Mouse (Mus musculus): Measurements from ENCODE around the gene Astl. TPM values are rescaled to one million over a fixed set of nuclear protein-coding genes. Genes with fewer than 3 reads are reported as not detected.

Astl gene
- polyA plus RNA-seq, 2 experiments: not detected

- Histone ChIP-seq H3K9ac (replicated peaks) (no peak overlapping the region), H3K4me3 (ENCODE audit: insufficient read depth in 1 of 2, low read depth in 2 of 2, low read length in 2 of 2) (no peak overlapping the region), H3K36me3 (replicated peaks; ENCODE audit: control insufficient read depth, insufficient read depth, low read depth) (no peaks in the 10 kb centered on the region), H3K27me3 (ENCODE audit: control insufficient read depth, insufficient read depth, low read length) (no peaks in the 10 kb centered on the region), H3K27ac (no peak overlapping the region), H3K9me3 (ENCODE audit: control insufficient read depth, low read length) (no peaks in the 10 kb centered on the region), H3K4me1 (replicated peaks; ENCODE audit: control insufficient read depth in 2 of 2, insufficient read depth in 2 of 2, low read length in 1 of 2) (no peaks in the 10 kb centered on the region), H3K4me2 (ENCODE audit: low read depth) (no peak overlapping the region)
- 75% methylated on average over 2 of the region's 2 CpGs for WGBS (ENCODE audit: insufficient replicate concordance)
- DNase-seq (ENCODE audit: low read depth in 3 of 3, low spot score in 3 of 3) (no peak), ATAC-seq (ENCODE audit: insufficient read depth) (no peak)
- no peak for TF ChIP-seq EP300 (IDR thresholded peaks at IDR 0.05; ENCODE audit: low read depth)
- TF ChIP-seq CTCF (IDR thresholded peaks at IDR 0.05; ENCODE audit: low read depth): peak; percentile 61
Observed at GRCm38 (mm10) chr2:127308660-127309059, 29.8 kb upstream of the Astl start.

GRCm38 (mm10) chr2:127310246-127310645 is 28.2 kb upstream of the Astl start:
- Histone ChIP-seq H3K4me3 (ENCODE audit: insufficient read depth in 1 of 2, low read depth in 2 of 2, low read length in 2 of 2) (no peak overlapping the region), H3K36me3 (replicated peaks; ENCODE audit: control insufficient read depth, insufficient read depth, low read depth) (no peaks in the 10 kb centered on the region), H3K27me3 (ENCODE audit: control insufficient read depth, insufficient read depth, low read length) (no peaks in the 10 kb centered on the region), H3K9ac (replicated peaks) (no peak overlapping the region), H3K4me1 (replicated peaks; ENCODE audit: control insufficient read depth in 2 of 2, insufficient read depth in 2 of 2, low read length in 1 of 2) (no peaks in the 10 kb centered on the region), H3K27ac (no peak overlapping the region), H3K9me3 (ENCODE audit: control insufficient read depth, low read length) (no peaks in the 10 kb centered on the region), H3K4me2 (ENCODE audit: low read depth) (no peak overlapping the region)
- ATAC-seq (ENCODE audit: insufficient read depth) (no peak), DNase-seq (ENCODE audit: low read depth in 3 of 3, low spot score in 3 of 3) (no peak)
- WGBS (ENCODE audit: insufficient replicate concordance): 13% methylated on average over 2 of the region's 2 CpGs
- no peak for TF ChIP-seq CTCF (IDR thresholded peaks at IDR 0.05; ENCODE audit: low read depth)
- TF ChIP-seq EP300 (IDR thresholded peaks at IDR 0.05; ENCODE audit: low read depth): no peak

- no peaks in the 10 kb centered on the region for H3K27me3 ChIP-seq (ENCODE audit: control insufficient read depth, insufficient read depth, low read length)
- no peak overlapping the region for H3K4me2 ChIP-seq (ENCODE audit: low read depth)
- DNase-seq (ENCODE audit: low read depth in 3 of 3, low spot score in 3 of 3): no peak
- no peaks in the 10 kb centered on the region for H3K4me1 ChIP-seq (replicated peaks; ENCODE audit: control insufficient read depth in 2 of 2, insufficient read depth in 2 of 2, low read length in 1 of 2)
- TF ChIP-seq EP300 (IDR thresholded peaks at IDR 0.05; ENCODE audit: low read depth) (no peak), CTCF (IDR thresholded peaks at IDR 0.05; ENCODE audit: low read depth) (no peak)
- WGBS (ENCODE audit: insufficient replicate concordance): 69% methylated on average over 7 of the region's 7 CpGs
- no peak overlapping the region for H3K27ac ChIP-seq
- no peak overlapping the region for H3K4me3 ChIP-seq (ENCODE audit: insufficient read depth in 1 of 2, low read depth in 2 of 2, low read length in 2 of 2)
- no peak for ATAC-seq (ENCODE audit: insufficient read depth)
- H3K36me3 ChIP-seq (replicated peaks; ENCODE audit: control insufficient read depth, insufficient read depth, low read depth): no peaks in the 10 kb centered on the region
- no peaks in the 10 kb centered on the region for H3K9me3 ChIP-seq (ENCODE audit: control insufficient read depth, low read length)
- no peak overlapping the region for H3K9ac ChIP-seq (replicated peaks)
Observed at GRCm38 (mm10) chr2:127310685-127311084, 27.8 kb upstream of the Astl start.

GRCm38 (mm10) chr2:127311193-127311592 is 27.2 kb upstream of the Astl start:
- DNase-seq (ENCODE audit: low read depth in 3 of 3, low spot score in 3 of 3) (no peak), ATAC-seq (ENCODE audit: insufficient read depth) (no peak)
- TF ChIP-seq CTCF (IDR thresholded peaks at IDR 0.05; ENCODE audit: low read depth): no peak
- no peak overlapping the region for H3K27ac ChIP-seq
- WGBS (ENCODE audit: insufficient replicate concordance): 61% methylated on average over 1 of the region's 1 CpGs
- H3K4me3 ChIP-seq (ENCODE audit: insufficient read depth in 1 of 2, low read depth in 2 of 2, low read length in 2 of 2): no peak overlapping the region
- H3K9me3 ChIP-seq (ENCODE audit: control insufficient read depth, low read length): no peaks in the 10 kb centered on the region
- no peak overlapping the region for H3K4me2 ChIP-seq (ENCODE audit: low read depth)
- H3K9ac ChIP-seq (replicated peaks): no peak overlapping the region
- H3K36me3 ChIP-seq (replicated peaks; ENCODE audit: control insufficient read depth, insufficient read depth, low read depth): no peaks in the 10 kb centered on the region
- no peaks in the 10 kb centered on the region for H3K27me3 ChIP-seq (ENCODE audit: control insufficient read depth, insufficient read depth, low read length)
- no peaks in the 10 kb centered on the region for H3K4me1 ChIP-seq (replicated peaks; ENCODE audit: control insufficient read depth in 2 of 2, insufficient read depth in 2 of 2, low read length in 1 of 2)

- H3K9me3 ChIP-seq (ENCODE audit: control insufficient read depth, low read length): no peaks in the 10 kb centered on the region
- ATAC-seq (ENCODE audit: insufficient read depth) (no peak), DNase-seq (ENCODE audit: low read depth in 3 of 3, low spot score in 3 of 3) (no peak)
- no peak overlapping the region for H3K4me2 ChIP-seq (ENCODE audit: low read depth)
- TF ChIP-seq CTCF (IDR thresholded peaks at IDR 0.05; ENCODE audit: low read depth) (no peak), EP300 (IDR thresholded peaks at IDR 0.05; ENCODE audit: low read depth) (no peak)
- no peaks in the 10 kb centered on the region for H3K27me3 ChIP-seq (ENCODE audit: control insufficient read depth, insufficient read depth, low read length)
- no peak overlapping the region for H3K9ac ChIP-seq (replicated peaks)
- WGBS (ENCODE audit: insufficient replicate concordance): 72% methylated on average over 4 of the region's 4 CpGs
- H3K4me3 ChIP-seq (ENCODE audit: insufficient read depth in 1 of 2, low read depth in 2 of 2, low read length in 2 of 2): no peak overlapping the region
- H3K4me1 ChIP-seq (replicated peaks; ENCODE audit: control insufficient read depth in 2 of 2, insufficient read depth in 2 of 2, low read length in 1 of 2): no peaks in the 10 kb centered on the region
- H3K27ac ChIP-seq: no peak overlapping the region
- no peaks in the 10 kb centered on the region for H3K36me3 ChIP-seq (replicated peaks; ENCODE audit: control insufficient read depth, insufficient read depth, low read depth)
Observed at GRCm38 (mm10) chr2:127312801-127313200, 25.6 kb upstream of the Astl start.
